Mouse (Mus musculus) adipocyte (in vitro differentiated cells): ENCODE data around the gene Rhbdd1.

ENCODE experiments used
- DNase-seq: peaks from one replicate; pipeline ENCODE4 v3.0.0-alpha.2; 2016; ENCODE audit warnings: low spot score

The Rhbdd1 gene

GRCm38 (mm10) chr1:82432919-82433648 lies 116.8 kb downstream of the Rhbdd1 start:
- DNase-seq = peak; percentile 81

- no peak for DNase-seq
These were observed 117.4 kb downstream of the Rhbdd1 start for GRCm38 (mm10) chr1:82433649-82434005.

- DNase-seq = no peak
These were observed 121.0 kb downstream of the Rhbdd1 start for GRCm38 (mm10) chr1:82437273-82437672.

GRCm38 (mm10) chr1:82440123-82440522 lies 123.9 kb downstream of the Rhbdd1 start:
- no peak for DNase-seq

GRCm38 (mm10) chr1:82443517-82443916 lies 127.3 kb downstream of the Rhbdd1 start:
- DNase-seq = no peak

GRCm38 (mm10) chr1:82446049-82446448 lies 129.8 kb downstream of the Rhbdd1 start:
- peak; percentile 33 for DNase-seq

- DNase-seq = no peak
These were observed 133.6 kb downstream of the Rhbdd1 start for GRCm38 (mm10) chr1:82449851-82450250.

- DNase-seq = no peak
These were observed 135.8 kb downstream of the Rhbdd1 start for GRCm38 (mm10) chr1:82451927-82452651.

- DNase-seq = no peak
These were observed 137.8 kb downstream of the Rhbdd1 start for GRCm38 (mm10) chr1:82454031-82454430.

GRCm38 (mm10) chr1:82459350-82459749 lies 143.1 kb downstream of the Rhbdd1 start:
- DNase-seq = no peak

- no peak for DNase-seq
These were observed 143.7 kb downstream of the Rhbdd1 start for GRCm38 (mm10) chr1:82459926-82460325.

- DNase-seq = no peak
These were observed 144.8 kb downstream of the Rhbdd1 start for GRCm38 (mm10) chr1:82461041-82461440.

- DNase-seq = no peak
These were observed 149.1 kb downstream of the Rhbdd1 start for GRCm38 (mm10) chr1:82465321-82465853.

GRCm38 (mm10) chr1:82468872-82469271 lies 152.6 kb downstream of the Rhbdd1 start:
- no peak for DNase-seq

GRCm38 (mm10) chr1:82470516-82471225 lies 154.4 kb downstream of the Rhbdd1 start:
- DNase-seq = no peak

- DNase-seq = no peak
These were observed 157.2 kb downstream of the Rhbdd1 start for GRCm38 (mm10) chr1:82473467-82473866.

- DNase-seq = no peak
These were observed 158.3 kb downstream of the Rhbdd1 start for GRCm38 (mm10) chr1:82474461-82474961.

- no peak for DNase-seq
These were observed 159.0 kb downstream of the Rhbdd1 start for GRCm38 (mm10) chr1:82475254-82475653.

- DNase-seq = no peak
These were observed 159.6 kb downstream of the Rhbdd1 start for GRCm38 (mm10) chr1:82475821-82476220.

- DNase-seq = no peak
These were observed 160.0 kb downstream of the Rhbdd1 start for GRCm38 (mm10) chr1:82476256-82476655.

GRCm38 (mm10) chr1:82476746-82477145 lies 160.5 kb downstream of the Rhbdd1 start:
- DNase-seq = no peak

GRCm38 (mm10) chr1:82479696-82480487 lies 163.6 kb downstream of the Rhbdd1 start:
- no peak for DNase-seq
